Mouse (Mus musculus): ENCODE measurements around the gene Fnbp1l. TPM values are rescaled to one million over a fixed set of nuclear protein-coding genes. Genes with fewer than 3 reads are reported as not detected.

Fnbp1l gene
- polyA plus RNA-seq, 1 experiment from 2014 or later = 80.1 TPM

GRCm38 (mm10) chr3:122520875-122521274 lies 98.6 kb downstream of the Fnbp1l start:
- Histone ChIP-seq H3K27ac (no peak overlapping the region), H3K4me1 (replicated peaks) (peaks cover 74% of the 10 kb centered on the region)
- 89% methylated on average over 4 of the region's 4 CpGs for WGBS

GRCm38 (mm10) chr3:122520365-122520764 lies 99.2 kb downstream of the Fnbp1l start:
- Histone ChIP-seq H3K27me3 (peaks cover 12% of the 10 kb centered on the region), H3K27ac (no peak overlapping the region), H3K4me2 (no peak overlapping the region), H3K4me3 (replicated peaks) (no peak overlapping the region), H3K36me3 (no peaks in the 10 kb centered on the region; the same call in 1 of the 2 replicates), H3K9ac (replicated peaks) (no peak overlapping the region), H3K4me1 (replicated peaks) (peaks cover 79% of the 10 kb centered on the region), H3K9me3 (no peaks in the 10 kb centered on the region)
- WGBS = 44% methylated on average over 3 of the region's 3 CpGs
- no peak for ATAC-seq (ENCODE audit: insufficient number of reproducible peaks, insufficient read depth, low FRiP score, low TSS enrichment, low read depth)

More at GRCm38 (mm10) chr3:122520875-122521274, 98.6 kb downstream of the Fnbp1l start:
- H3K27me3 ChIP-seq = peaks cover 7% of the 10 kb centered on the region; the same call in 1 of the 2 replicates
- H3K4me2 ChIP-seq = no peak overlapping the region
- H3K36me3 ChIP-seq = no peaks in the 10 kb centered on the region; the same call in 1 of the 2 replicates
- ATAC-seq (ENCODE audit: insufficient number of reproducible peaks, insufficient read depth, low FRiP score, low TSS enrichment, low read depth) = no peak
- H3K9ac ChIP-seq (replicated peaks) = no peak overlapping the region
- H3K4me3 ChIP-seq (replicated peaks) = no peak overlapping the region
- no peaks in the 10 kb centered on the region for H3K9me3 ChIP-seq

- Histone ChIP-seq H3K4me1 (replicated peaks) (peaks cover 85% of the 10 kb centered on the region), H3K4me2 (peak overlapping the region; percentile 45), H3K27ac (peak overlapping the region; percentile 84; the same call in 1 of the 2 replicates), H3K9me3 (no peaks in the 10 kb centered on the region), H3K27me3 (peaks cover 15% of the 10 kb centered on the region), H3K4me3 (replicated peaks) (no peak overlapping the region; the same call in 1 of the 2 replicates), H3K36me3 (no peaks in the 10 kb centered on the region), H3K9ac (replicated peaks) (no peak overlapping the region; the same call in 1 of the 2 replicates)
- ATAC-seq (ENCODE audit: insufficient number of reproducible peaks, insufficient read depth, low FRiP score, low TSS enrichment, low read depth) = no peak
- 15% methylated on average over 13 of the region's 13 CpGs for WGBS
Observed at GRCm38 (mm10) chr3:122519082-122519481, 100.4 kb downstream of the Fnbp1l start.

- Histone ChIP-seq H3K9ac (replicated peaks) (no peak overlapping the region), H3K27me3 (peaks cover 15% of the 10 kb centered on the region), H3K4me1 (replicated peaks) (peaks cover 83% of the 10 kb centered on the region), H3K4me3 (replicated peaks) (no peak overlapping the region), H3K9me3 (no peaks in the 10 kb centered on the region), H3K4me2 (peak overlapping the region; percentile 45), H3K27ac (peak overlapping the region; percentile 84), H3K36me3 (no peaks in the 10 kb centered on the region)
- WGBS = 10% methylated on average over 9 of the region's 9 CpGs
- ATAC-seq (ENCODE audit: insufficient number of reproducible peaks, insufficient read depth, low FRiP score, low TSS enrichment, low read depth) = peak; percentile 85
Observed at GRCm38 (mm10) chr3:122518231-122518736, 101.2 kb downstream of the Fnbp1l start.

- Histone ChIP-seq H3K9ac (replicated peaks) (no peak overlapping the region), H3K4me3 (replicated peaks) (no peak overlapping the region), H3K4me2 (peak overlapping the region; percentile 45), H3K27me3 (peaks cover 13% of the 10 kb centered on the region), H3K4me1 (replicated peaks) (peaks cover 77% of the 10 kb centered on the region), H3K36me3 (peaks cover 4% of the 10 kb centered on the region; the same call in 1 of the 2 replicates), H3K27ac (peak overlapping the region; percentile 89), H3K9me3 (no peaks in the 10 kb centered on the region)
- WGBS = 16% methylated on average over 4 of the region's 4 CpGs
- peak; percentile 38; the same call in 1 of the 2 replicates for ATAC-seq (ENCODE audit: insufficient number of reproducible peaks, insufficient read depth, low FRiP score, low TSS enrichment, low read depth)
Observed at GRCm38 (mm10) chr3:122517726-122518125, 101.8 kb downstream of the Fnbp1l start.

GRCm38 (mm10) chr3:122516327-122516695 lies 103.2 kb downstream of the Fnbp1l start:
- Histone ChIP-seq H3K4me1 (replicated peaks) (peaks cover 64% of the 10 kb centered on the region), H3K36me3 (peaks cover 8% of the 10 kb centered on the region), H3K4me3 (replicated peaks) (no peak overlapping the region), H3K9me3 (no peaks in the 10 kb centered on the region), H3K27me3 (peaks cover 16% of the 10 kb centered on the region), H3K27ac (peak overlapping the region; percentile 89; the same call in 1 of the 2 replicates), H3K9ac (replicated peaks) (no peak overlapping the region), H3K4me2 (no peak overlapping the region)
- 90% methylated on average over 3 of the region's 3 CpGs for WGBS
- no peak for ATAC-seq (ENCODE audit: insufficient number of reproducible peaks, insufficient read depth, low FRiP score, low TSS enrichment, low read depth)

- H3K36me3 ChIP-seq = peaks cover 8% of the 10 kb centered on the region
- no peak overlapping the region for H3K9ac ChIP-seq (replicated peaks)
- H3K4me2 ChIP-seq = no peak overlapping the region
- no peak for ATAC-seq (ENCODE audit: insufficient number of reproducible peaks, insufficient read depth, low FRiP score, low TSS enrichment, low read depth)
- no peaks in the 10 kb centered on the region for H3K9me3 ChIP-seq
- H3K27me3 ChIP-seq = peaks cover 16% of the 10 kb centered on the region
- no peak overlapping the region for H3K4me3 ChIP-seq (replicated peaks)
- peaks cover 64% of the 10 kb centered on the region for H3K4me1 ChIP-seq (replicated peaks)
- WGBS = 69% methylated on average over 6 of the region's 6 CpGs
- H3K27ac ChIP-seq = no peak overlapping the region
Observed at GRCm38 (mm10) chr3:122515568-122516326, 103.8 kb downstream of the Fnbp1l start.

- peaks cover 8% of the 10 kb centered on the region for H3K36me3 ChIP-seq
- no peak overlapping the region for H3K9ac ChIP-seq (replicated peaks)
- peaks cover 16% of the 10 kb centered on the region; the same call in 1 of the 2 replicates for H3K27me3 ChIP-seq
- peaks cover 59% of the 10 kb centered on the region for H3K4me1 ChIP-seq (replicated peaks)
- no peak for ATAC-seq (ENCODE audit: insufficient number of reproducible peaks, insufficient read depth, low FRiP score, low TSS enrichment, low read depth)
- H3K4me3 ChIP-seq (replicated peaks) = no peak overlapping the region
- peak overlapping the region; percentile 4; the same call in 1 of the 2 replicates for H3K27ac ChIP-seq
- H3K9me3 ChIP-seq = no peaks in the 10 kb centered on the region
- 93% methylated on average over 16 of the region's 16 CpGs for WGBS
- no peak overlapping the region for H3K4me2 ChIP-seq
Observed at GRCm38 (mm10) chr3:122512725-122513375, 106.7 kb downstream of the Fnbp1l start.

GRCm38 (mm10) chr3:122511721-122512619 lies 107.5 kb downstream of the Fnbp1l start:
- Histone ChIP-seq H3K4me3 (replicated peaks) (no peak overlapping the region), H3K27ac (peak overlapping the region; percentile 4; the same call in 1 of the 2 replicates), H3K9ac (replicated peaks) (no peak overlapping the region), H3K9me3 (no peaks in the 10 kb centered on the region), H3K4me1 (replicated peaks) (peaks cover 56% of the 10 kb centered on the region), H3K27me3 (peaks cover 16% of the 10 kb centered on the region; the same call in 1 of the 2 replicates), H3K4me2 (no peak overlapping the region), H3K36me3 (peaks cover 8% of the 10 kb centered on the region)
- 89% methylated on average over 14 of the region's 14 CpGs for WGBS
- ATAC-seq (ENCODE audit: insufficient number of reproducible peaks, insufficient read depth, low FRiP score, low TSS enrichment, low read depth) = no peak

GRCm38 (mm10) chr3:122510932-122511331 lies 108.6 kb downstream of the Fnbp1l start:
- 43% methylated on average over 10 of the region's 10 CpGs for WGBS
- Histone ChIP-seq H3K36me3 (peaks cover 8% of the 10 kb centered on the region), H3K27me3 (peaks cover 13% of the 10 kb centered on the region; the same call in 1 of the 2 replicates), H3K4me3 (replicated peaks) (no peak overlapping the region), H3K9ac (replicated peaks) (no peak overlapping the region), H3K4me1 (replicated peaks) (peaks cover 56% of the 10 kb centered on the region), H3K9me3 (no peaks in the 10 kb centered on the region), H3K27ac (peak overlapping the region; percentile 50; the same call in 1 of the 2 replicates), H3K4me2 (no peak overlapping the region)
- no peak for ATAC-seq (ENCODE audit: insufficient number of reproducible peaks, insufficient read depth, low FRiP score, low TSS enrichment, low read depth)
